ENCODE assay signal across 8 mouse cellular contexts in genomic region chr5:125475030-125475429, GRCm38 (mm10). TPM values are rescaled to one million over a fixed set of nuclear protein-coding genes. Genes with fewer than 3 reads are reported as not detected.
DNase-seq lines count a peak whose midpoint lies in the region; ATAC-seq and TF ChIP-seq lines count a peak whose summit lies in the region.

No protein-coding gene starts in this region.

- no peaks in the 10 kb centered on the region for H3K27me3 ChIP-seq in lung, embryonic 15.5 days
- no peaks in the 10 kb centered on the region for H3K27me3 ChIP-seq in limb, embryonic 14.5 days (ENCODE audit: control insufficient read depth, insufficient read depth, low read length)
- no peaks in the 10 kb centered on the region for H3K27me3 ChIP-seq in small intestine, adult 2 months (ENCODE audit: control insufficient read depth, insufficient read depth, low read length)

- peak overlapping the region; percentile 91 for H3K4me2 ChIP-seq in lung, embryonic 15.5 days
- peak overlapping the region; percentile 78 for H3K4me2 ChIP-seq in limb, embryonic 14.5 days (replicated peaks; ENCODE audit: low read depth, low read length, severe bottlenecking)

- peak overlapping the region; percentile 75 for H3K4me3 ChIP-seq in lung, embryonic 15.5 days
- H3K4me3 ChIP-seq in limb, embryonic 14.5 days (replicated peaks; ENCODE audit: low read length): peak overlapping the region; percentile 66
- H3K4me3 ChIP-seq in small intestine, adult 2 months (ENCODE audit: low read depth, low read length): peak overlapping the region; percentile 97

- H3K4me1 ChIP-seq in lung, embryonic 15.5 days: peaks cover 22% of the 10 kb centered on the region
- peaks cover 17% of the 10 kb centered on the region for H3K4me1 ChIP-seq in limb, embryonic 14.5 days (ENCODE audit: control insufficient read depth, insufficient read depth, low read length)
- H3K4me1 ChIP-seq in small intestine, adult 2 months (ENCODE audit: control insufficient read depth, insufficient read depth, insufficient read length, low read length): peaks cover 11% of the 10 kb centered on the region

- H3K9ac ChIP-seq in lung, embryonic 15.5 days: 0 out of 2 replicates have a peak overlapping the region, but pooled peaks have one; percentile 14
- H3K9ac ChIP-seq in limb, embryonic 14.5 days (ENCODE audit: low read depth, low read length, severe bottlenecking): peak overlapping the region; percentile 66

- no peak overlapping the region for H3K27ac ChIP-seq in lung, embryonic 15.5 days
- H3K27ac ChIP-seq in limb, embryonic 14.5 days (replicated peaks; ENCODE audit: low read depth, low read length): no peak overlapping the region
- no peak overlapping the region for H3K27ac ChIP-seq in small intestine, adult 2 months (ENCODE audit: insufficient read depth, low read depth, low read length)

- TF ChIP-seq POLR2A in limb, embryonic 14.5 days (IDR thresholded peaks at IDR 0.05; ENCODE audit: borderline replicate concordance, extremely low read depth, insufficient read depth, insufficient read length): no peak
- no peak for TF ChIP-seq POLR2A in small intestine, adult 2 months (IDR thresholded peaks at IDR 0.05; ENCODE audit: low read depth, low read length)

- no peaks in the 10 kb centered on the region for H3K9me3 ChIP-seq in lung, embryonic 15.5 days
- no peaks in the 10 kb centered on the region for H3K9me3 ChIP-seq in limb, embryonic 14.5 days (ENCODE audit: control insufficient read depth, low read length)

- ATAC-seq in lung, embryonic 15.5 days (ENCODE audit: borderline replicate concordance, extremely low read depth, low FRiP score, low TSS enrichment): no peak
- peak; percentile 47 for ATAC-seq in erythroblast, adult 5-6 weeks (replicated peaks; ENCODE audit: low FRiP score, poor library complexity, severe bottlenecking)
- no peak for ATAC-seq in limb, embryonic 14.5 days (ENCODE audit: low FRiP score, low read depth)

- TF ChIP-seq CTCF in small intestine, adult 2 months (IDR thresholded peaks at IDR 0.05; ENCODE audit: extremely low read depth, insufficient read length, insufficient replicate concordance, low read depth, low read length): no peak

- H3K36me3 ChIP-seq in lung, embryonic 15.5 days: no peaks in the 10 kb centered on the region
- 0 out of 2 replicates have a peak, but pooled peaks cover 4% of the 10 kb centered on the region for H3K36me3 ChIP-seq in limb, embryonic 14.5 days (ENCODE audit: control insufficient read depth, insufficient read depth, low read length)
- peaks cover 6% of the 10 kb centered on the region; the same call in 1 of the 2 replicates for H3K36me3 ChIP-seq in small intestine, adult 2 months (ENCODE audit: control insufficient read depth, insufficient read depth, low read length)

- DNase-seq in lung, postnatal 10 days: no peak
- no peak for DNase-seq in limb, embryonic 14.5 days (ENCODE audit: low spot score)
- DNase-seq in layer of hippocampus, postnatal 14 days (ENCODE audit: low spot score in 2 of 2): no peak
- DNase-seq in thymus, postnatal 36 days: no peak
- DNase-seq in kidney, adult 9 months: no peak

- 59% methylated on average over 12 of the region's 12 CpGs for WGBS in lung, embryonic 15.5 days
- 55% methylated on average over 12 of the region's 12 CpGs for WGBS in limb, embryonic 14.5 days
- 62% methylated on average over 12 of the region's 12 CpGs for WGBS in small intestine, adult 2 months

RNA-seq across cellular contexts. Expression of gene Aacs, which starts 0.6 kb away (rescaled TPM):
- polyA plus RNA-seq in lung, embryonic 15.5 days (2015; fragmentation: Nextera tagmentation; extraction: Ambion mirVana): 36.8 TPM in 2 replicates
- 1.3 and 2.3 TPM in 2 replicates for total RNA-seq in erythroblast, adult 5-6 weeks (2015; ENCODE audit: low replicate concordance)
- 4.2 and 6.0 TPM in 2 replicates for total RNA-seq in erythroblast, adult 5-6 weeks (2017; ENCODE audit: low replicate concordance)
- 35.5 and 42.4 TPM in 2 replicates for polyA plus RNA-seq in limb, embryonic 14.5 days (2012; rRNA removed)
- 35.9 and 43.3 TPM in 2 replicates for polyA plus RNA-seq in limb, embryonic 14.5 days (2014; fragmentation: Nextera tagmentation; extraction: Ambion mirVana)
- 23.9 and 37.6 TPM in 2 replicates for polyA plus RNA-seq in small intestine, adult 2 months (2012; rRNA removed)
- 10 to 100 TPM; 77.1 to 87.7 TPM for total RNA-seq in layer of hippocampus, postnatal 14 days (2021)

RNA-seq across cellular contexts. Expression of gene Bri3bp, which starts 33.7 kb away (rescaled TPM):
- 35.6 and 39.2 TPM in 2 replicates for polyA plus RNA-seq in lung, embryonic 15.5 days (2015; fragmentation: Nextera tagmentation; extraction: Ambion mirVana)
- 10.9 and 13.1 TPM in 2 replicates for total RNA-seq in erythroblast, adult 5-6 weeks (2015; ENCODE audit: low replicate concordance)
- total RNA-seq in erythroblast, adult 5-6 weeks (2017; ENCODE audit: low replicate concordance): 4.7 and 5.3 TPM in 2 replicates
- polyA plus RNA-seq in limb, embryonic 14.5 days (2012; rRNA removed): 15.0 and 19.7 TPM in 2 replicates
- polyA plus RNA-seq in limb, embryonic 14.5 days (2014; fragmentation: Nextera tagmentation; extraction: Ambion mirVana): 30.0 and 34.5 TPM in 2 replicates
- polyA plus RNA-seq in small intestine, adult 2 months (2012; rRNA removed): 28.5 and 33.5 TPM in 2 replicates
- 10 to 100 TPM; 89.0 to 90.0 TPM for total RNA-seq in layer of hippocampus, postnatal 14 days (2021)

RNA-seq across cellular contexts. Expression of gene Dhx37, which starts 41.1 kb away (rescaled TPM):
- 9.9 and 11.7 TPM in 2 replicates for polyA plus RNA-seq in lung, embryonic 15.5 days (2015; fragmentation: Nextera tagmentation; extraction: Ambion mirVana)
- 1.2 and 17.8 TPM in 2 replicates for total RNA-seq in erythroblast, adult 5-6 weeks (2015; ENCODE audit: low replicate concordance)
- 6.1 and 6.5 TPM in 2 replicates for total RNA-seq in erythroblast, adult 5-6 weeks (2017; ENCODE audit: low replicate concordance)
- polyA plus RNA-seq in limb, embryonic 14.5 days (2012; rRNA removed): 21.9 and 25.5 TPM in 2 replicates
- 5.4 and 8.9 TPM in 2 replicates for polyA plus RNA-seq in limb, embryonic 14.5 days (2014; fragmentation: Nextera tagmentation; extraction: Ambion mirVana)
- polyA plus RNA-seq in small intestine, adult 2 months (2012; rRNA removed): 10.1 and 13.2 TPM in 2 replicates
- 10 to 100 TPM; 12.4 to 13.8 TPM for total RNA-seq in layer of hippocampus, postnatal 14 days (2021)

RNA-seq across cellular contexts. Expression of gene Tmem132b, which starts 56.5 kb away (rescaled TPM):
- 0.03 and 0.11 TPM in 2 replicates for polyA plus RNA-seq in lung, embryonic 15.5 days (2015; fragmentation: Nextera tagmentation; extraction: Ambion mirVana)
- total RNA-seq in erythroblast, adult 5-6 weeks (2015; ENCODE audit: low replicate concordance): not detected in 2 replicates
- total RNA-seq in erythroblast, adult 5-6 weeks (2017; ENCODE audit: low replicate concordance): not detected in 2 replicates
- polyA plus RNA-seq in limb, embryonic 14.5 days (2012; rRNA removed): 0.23 and 0.36 TPM in 2 replicates
- 0.28 and 0.53 TPM in 2 replicates for polyA plus RNA-seq in limb, embryonic 14.5 days (2014; fragmentation: Nextera tagmentation; extraction: Ambion mirVana)
- polyA plus RNA-seq in small intestine, adult 2 months (2012; rRNA removed): 0.06 TPM in 1 of 2 replicates, not detected in the other
- 100 to 1,000 TPM in 1 of 2 experiments, 10 to 100 TPM in 1; 98.9 to 106 TPM for total RNA-seq in layer of hippocampus, postnatal 14 days (2021)
